Mouse (Mus musculus): Measurements from ENCODE around the gene Mtrex.
A peak's percentile ranks its signal among the peaks of the same experiment; 100 is the strongest.

Gene Mtrex

GRCm38 (mm10) chr13:112867381-112867780, 59.8 kb downstream of the Mtrex start:
- no peak for DNase-seq (ENCODE audit: low spot score)

GRCm38 (mm10) chr13:112866782-112867181, 60.4 kb downstream of the Mtrex start:
- DNase-seq (ENCODE audit: low spot score): no peak

GRCm38 (mm10) chr13:112862978-112863677, 64.1 kb downstream of the Mtrex start:
- DNase-seq (ENCODE audit: low spot score): no peak

GRCm38 (mm10) chr13:112862342-112862741, 64.9 kb downstream of the Mtrex start:
- DNase-seq (ENCODE audit: low spot score): no peak

- no peak for DNase-seq (ENCODE audit: low spot score)
Measured at GRCm38 (mm10) chr13:112861825-112862306, 65.3 kb downstream of the Mtrex start.

GRCm38 (mm10) chr13:112860911-112861310, 66.3 kb downstream of the Mtrex start:
- DNase-seq (ENCODE audit: low spot score): no peak

- no peak for DNase-seq (ENCODE audit: low spot score)
Measured at GRCm38 (mm10) chr13:112860370-112860769, 66.8 kb downstream of the Mtrex start.

- DNase-seq (ENCODE audit: low spot score): no peak
Measured at GRCm38 (mm10) chr13:112859574-112860134, 67.5 kb downstream of the Mtrex start.

GRCm38 (mm10) chr13:112857921-112858320, 69.3 kb downstream of the Mtrex start:
- no peak for DNase-seq (ENCODE audit: low spot score)

GRCm38 (mm10) chr13:112854402-112854801, 72.8 kb downstream of the Mtrex start:
- no peak for DNase-seq (ENCODE audit: low spot score)

- DNase-seq (ENCODE audit: low spot score): no peak
Measured at GRCm38 (mm10) chr13:112853710-112854316, 73.4 kb downstream of the Mtrex start.

GRCm38 (mm10) chr13:112845931-112846330, 81.3 kb downstream of the Mtrex start:
- no peak for DNase-seq (ENCODE audit: low spot score)

- peak; percentile 32 for DNase-seq (ENCODE audit: low spot score)
Measured at GRCm38 (mm10) chr13:112840241-112841087, 86.7 kb downstream of the Mtrex start.

GRCm38 (mm10) chr13:112838562-112839232, 88.5 kb downstream of the Mtrex start:
- DNase-seq (ENCODE audit: low spot score): no peak

- no peak for DNase-seq (ENCODE audit: low spot score)
Measured at GRCm38 (mm10) chr13:112837621-112838155, 89.5 kb downstream of the Mtrex start.

GRCm38 (mm10) chr13:112836951-112837350, 90.2 kb downstream of the Mtrex start:
- no peak for DNase-seq (ENCODE audit: low spot score)

GRCm38 (mm10) chr13:112835113-112835512, 92.1 kb downstream of the Mtrex start:
- DNase-seq (ENCODE audit: low spot score): no peak

- DNase-seq (ENCODE audit: low spot score): no peak
Measured at GRCm38 (mm10) chr13:112833895-112834263, 93.3 kb downstream of the Mtrex start.

GRCm38 (mm10) chr13:112833253-112833894, 93.8 kb downstream of the Mtrex start:
- no peak for DNase-seq (ENCODE audit: low spot score)

- no peak for DNase-seq (ENCODE audit: low spot score)
Measured at GRCm38 (mm10) chr13:112832589-112832988, 94.6 kb downstream of the Mtrex start.

- DNase-seq (ENCODE audit: low spot score): no peak
Measured at GRCm38 (mm10) chr13:112829619-112830018, 97.6 kb downstream of the Mtrex start.
